Mouse (Mus musculus) retina, embryonic 14.5 days (tissue): ENCODE results near the gene Txnrd1.

Experiments used
- DNase-seq: peaks from one replicate; pipeline ENCODE4 v3.0.0-alpha.2; 2015; ENCODE audit warnings: low spot score

Gene Txnrd1

DNA sequence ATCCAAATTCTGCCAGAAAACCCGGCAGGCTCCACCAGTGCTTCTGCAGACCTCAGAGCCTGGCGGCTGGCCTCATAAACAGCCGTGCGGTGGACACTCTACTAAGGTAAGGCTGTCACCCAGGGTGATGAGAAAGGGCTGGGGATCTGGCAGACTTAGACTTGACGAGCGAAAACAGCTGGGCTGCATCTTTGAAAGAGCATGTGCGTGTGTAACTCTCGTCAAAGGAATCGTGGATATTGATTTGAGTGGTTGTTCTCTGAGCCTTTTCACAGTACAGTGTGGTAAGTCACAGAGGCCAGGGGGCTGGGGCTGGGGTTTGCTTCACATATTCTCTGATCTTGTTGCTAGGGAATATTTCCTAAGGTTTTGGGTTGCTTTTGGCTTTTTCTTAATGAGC is at the start of gene Txnrd1:
Txnrd1 (plus strand) TSS at position 26 of the 400 bp plus-strand sequence.
- no peak for DNase-seq

- no peak for DNase-seq
These were observed 44.6 kb upstream of the Txnrd1 start for GRCm38 (mm10) chr10:82789181-82789580.

DNA sequence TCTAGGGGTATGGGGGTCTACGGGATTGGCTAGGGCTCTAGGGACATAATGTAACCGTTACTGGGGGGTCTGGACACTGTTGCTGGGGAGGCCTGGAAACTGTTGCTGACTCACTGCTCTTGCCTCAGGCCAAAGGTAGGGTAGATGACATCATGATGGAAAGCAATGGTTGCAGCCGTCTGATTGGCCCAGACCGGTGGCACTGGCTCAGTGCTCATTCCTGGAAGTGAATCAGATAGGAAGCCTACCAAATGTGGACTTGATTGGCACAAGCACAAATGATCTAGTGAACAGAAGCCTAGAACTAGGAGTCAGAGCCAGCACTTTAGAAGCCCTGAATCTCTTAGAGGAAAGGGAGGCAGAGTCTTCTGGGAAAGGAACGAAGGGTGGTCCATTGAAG is 43.2 kb upstream of the Txnrd1 start:
- no peak for DNase-seq

- no peak for DNase-seq
These were observed 42.0 kb upstream of the Txnrd1 start for GRCm38 (mm10) chr10:82791713-82792112.

- DNase-seq: no peak
These were observed 41.4 kb upstream of the Txnrd1 start for GRCm38 (mm10) chr10:82792311-82792710.

GRCm38 (mm10) chr10:82795071-82795731 is 38.5 kb upstream of the Txnrd1 start:
- no peak for DNase-seq

DNA sequence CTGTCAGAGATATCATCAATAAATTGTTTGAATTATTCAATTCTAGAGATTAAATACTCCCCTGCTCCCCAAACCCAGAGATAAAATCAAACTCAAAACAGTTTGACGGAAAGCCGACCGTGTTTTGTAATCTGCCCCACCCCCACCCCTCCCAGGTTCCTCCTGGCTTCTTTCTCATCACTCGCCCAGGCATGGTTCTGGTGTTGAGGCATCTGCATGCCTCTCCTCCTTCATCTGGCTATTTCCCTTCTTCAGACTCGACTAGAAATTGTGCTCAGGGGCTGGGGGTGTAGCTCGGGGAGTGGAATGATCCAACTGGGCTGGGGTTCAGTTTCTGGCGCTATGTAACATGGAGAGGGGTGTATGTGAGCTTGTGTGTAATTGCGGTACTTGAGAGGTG is 38.0 kb upstream of the Txnrd1 start:
- no peak for DNase-seq

- no peak for DNase-seq
These were observed 37.2 kb upstream of the Txnrd1 start for GRCm38 (mm10) chr10:82796471-82797118.

- DNase-seq: no peak
These were observed 36.6 kb upstream of the Txnrd1 start for GRCm38 (mm10) chr10:82797119-82797491.

DNA sequence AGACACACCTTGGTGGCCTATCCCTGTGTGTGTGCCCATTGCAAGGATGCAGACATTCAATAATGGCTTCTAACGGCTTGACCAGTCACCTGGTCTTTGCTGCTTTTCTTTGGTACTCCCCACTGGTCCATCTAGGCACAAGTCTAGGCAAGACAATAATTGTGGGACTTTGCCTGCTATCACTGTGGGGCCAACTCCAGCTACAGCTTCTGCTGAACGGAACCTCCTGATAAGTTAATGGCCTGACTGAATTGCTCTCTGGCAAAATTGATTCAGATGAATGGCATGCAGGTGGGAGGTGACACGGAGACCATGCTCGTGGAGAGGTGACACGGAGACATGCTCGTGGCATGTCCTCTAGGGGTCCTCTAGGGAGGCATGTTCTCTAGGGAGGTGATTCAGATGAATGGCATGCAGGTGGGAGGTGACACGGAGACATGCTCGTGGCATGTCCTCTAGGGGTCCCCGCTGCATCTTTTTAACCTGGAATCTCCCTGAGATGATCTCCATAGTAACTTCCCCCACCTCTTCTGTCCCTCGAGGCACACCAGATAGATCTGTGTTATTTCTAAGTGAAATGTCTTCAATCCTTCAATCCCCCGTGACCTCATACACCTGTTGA is 35.3 kb upstream of the Txnrd1 start:
- DNase-seq: no peak

- DNase-seq: no peak
These were observed 33.7 kb upstream of the Txnrd1 start for GRCm38 (mm10) chr10:82800094-82800493.

- DNase-seq: no peak
These were observed 29.4 kb upstream of the Txnrd1 start for GRCm38 (mm10) chr10:82804396-82804795.

- DNase-seq: no peak
These were observed 28.6 kb upstream of the Txnrd1 start for GRCm38 (mm10) chr10:82805111-82805510.

- DNase-seq: no peak
These were observed 27.3 kb upstream of the Txnrd1 start for GRCm38 (mm10) chr10:82806414-82806813.

- no peak for DNase-seq
These were observed 26.5 kb upstream of the Txnrd1 start for GRCm38 (mm10) chr10:82807238-82807637.

DNA sequence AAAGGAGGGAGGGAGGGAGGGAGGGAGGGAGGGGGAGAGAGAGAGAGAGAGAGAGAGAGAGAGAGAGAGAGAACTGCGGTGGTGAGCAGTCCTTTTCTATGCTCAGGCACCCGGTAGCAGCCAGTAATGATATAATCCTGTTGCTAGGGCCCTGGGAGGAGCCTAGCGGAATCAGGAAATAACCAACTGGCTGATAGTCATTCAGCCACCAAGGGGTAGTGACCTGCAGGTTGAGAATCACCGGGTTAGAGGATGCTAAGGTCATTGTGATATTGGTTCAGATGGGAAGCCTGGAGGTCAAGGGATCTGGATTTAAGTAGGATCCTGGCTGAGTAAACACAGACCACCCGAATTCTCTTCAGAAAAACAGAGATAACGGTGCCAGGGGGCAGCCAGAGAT is 25.6 kb upstream of the Txnrd1 start:
- DNase-seq: no peak

- DNase-seq: no peak
These were observed 24.9 kb upstream of the Txnrd1 start for GRCm38 (mm10) chr10:82808891-82809290.

- no peak for DNase-seq
These were observed 24.4 kb upstream of the Txnrd1 start for GRCm38 (mm10) chr10:82809352-82809751.

DNA sequence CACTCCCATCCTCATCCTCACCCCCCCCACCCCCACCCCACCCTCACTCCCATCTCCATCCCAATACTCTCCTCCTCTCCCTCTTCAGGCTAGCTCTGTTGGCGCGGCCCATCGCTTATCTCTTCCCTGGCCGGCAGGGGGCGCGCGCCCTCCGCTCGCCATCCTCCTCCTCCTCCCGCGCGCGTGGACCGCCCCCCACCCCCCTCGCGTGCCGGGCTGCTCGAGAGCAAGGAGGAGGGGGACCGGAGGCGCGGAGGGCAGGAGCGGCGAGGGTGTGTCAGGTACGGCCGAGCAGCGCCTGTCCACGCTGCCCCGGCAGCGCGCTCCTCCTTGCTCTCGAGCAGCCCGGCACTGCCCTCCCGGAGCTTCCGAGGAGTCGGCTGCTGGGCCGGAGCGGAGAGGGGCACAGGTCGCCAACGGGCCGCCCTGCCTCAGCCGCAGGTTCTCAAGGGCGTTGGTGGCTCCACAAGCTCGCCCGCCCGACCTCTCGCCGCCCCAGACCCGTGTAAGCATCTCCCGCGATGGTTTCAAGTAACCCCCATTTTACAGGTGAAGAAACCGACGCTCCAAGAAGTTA is 21.8 kb upstream of the Txnrd1 start:
- peak; percentile 85 for DNase-seq

- peak; percentile 69 for DNase-seq
These were observed 19.4 kb upstream of the Txnrd1 start for GRCm38 (mm10) chr10:82814096-82814970.

- DNase-seq: no peak
These were observed 17.3 kb upstream of the Txnrd1 start for GRCm38 (mm10) chr10:82816441-82816840.

DNA sequence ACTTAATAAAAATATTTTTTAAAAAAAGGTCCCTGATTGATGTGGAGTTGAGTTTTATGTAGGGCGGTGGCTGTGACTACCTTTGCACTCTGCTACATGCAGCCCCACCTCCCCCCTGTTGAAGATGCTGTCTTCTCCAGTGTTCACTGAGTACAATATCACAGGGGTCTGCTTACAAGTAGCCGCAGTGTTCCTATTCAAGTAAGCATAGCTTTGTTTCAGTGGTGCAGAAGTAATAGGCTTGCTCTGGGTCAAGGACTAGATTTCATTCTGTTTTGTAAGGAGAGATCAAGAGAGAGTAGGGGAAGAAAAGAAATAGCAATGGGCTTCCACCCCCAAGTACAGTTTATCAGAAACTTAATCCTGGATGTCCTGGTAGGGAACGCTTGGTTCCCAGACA is 16.2 kb upstream of the Txnrd1 start:
- peak; percentile 80 for DNase-seq
